Mouse (Mus musculus) intestine, embryonic 15.5 days (tissue): ENCODE results near the gene Pard6a. TPM values are rescaled to one million over a fixed set of nuclear protein-coding genes. Genes with fewer than 3 reads are reported as not detected.

Experiments
- ATAC-seq: fragments of 200-750 bp; cut with Nextera tagmentation; 2 replicates; pipeline ENCODE4 v1.8.0; 2017; ENCODE audit warnings: moderate TSS enrichment, moderate library complexity
- H3K27ac ChIP-seq: fragments of 300-500 bp; sonication (generic); 2 replicates; pipeline ENCODE4 v1.5.1; 2015; ENCODE audit warnings: mild to moderate bottlenecking, inconsistent platforms
- H3K27me3 ChIP-seq: fragments of 300-500 bp; sonication (generic); replicated peaks from 2 replicates; pipeline ENCODE4 v1.6.1; 2015; ENCODE audit warnings: inconsistent platforms
- H3K36me3 ChIP-seq: fragments of 300-500 bp; sonication (generic); 2 replicates; pipeline ENCODE4 v1.6.1; 2015; ENCODE audit warnings: inconsistent platforms
- H3K4me1 ChIP-seq: fragments of 300-500 bp; sonication (generic); replicated peaks from 2 replicates; pipeline ENCODE4 v1.6.1; 2015; ENCODE audit warnings: inconsistent platforms
- H3K4me2 ChIP-seq: fragments of 300-500 bp; sonication (generic); replicated peaks from 2 replicates; pipeline ENCODE4 v1.6.1; 2015; ENCODE audit warnings: mild to moderate bottlenecking, inconsistent platforms
- H3K4me3 ChIP-seq: fragments of 300-500 bp; sonication (generic); replicated peaks from 2 replicates; pipeline ENCODE4 v1.5.1; 2015; ENCODE audit warnings: inconsistent platforms
- H3K9ac ChIP-seq: fragments of 300-500 bp; sonication (generic); 2 replicates; pipeline ENCODE4 v1.6.1; 2015; ENCODE audit warnings: inconsistent platforms
- H3K9me3 ChIP-seq: fragments of 300-500 bp; sonication (generic); 2 replicates; pipeline ENCODE4 v1.6.1; 2016; ENCODE audit warnings: inconsistent platforms
- WGBS: fragments of 180-500 bp; shearing (Covaris S2); methylation state at CpG from one replicate; pipeline ENCODE4 v1.1.7; 2015; 5-methylcytosine and 5-hydroxymethylcytosine counted together
- polyA plus RNA-seq: library from polyadenylated mRNA; unstranded; fragments of >200 nt; fragmentation: Nextera tagmentation; extraction: Ambion mirVana; gene quantifications from 2 replicates; pipeline ENCODE4 v1.2.1, GENCODE M21; 2015

The Pard6a gene
- polyA plus RNA-seq, 1 experiment from 2014 or later, result 13.4 TPM

- H3K27ac ChIP-seq, result no peak overlapping the region
- ATAC-seq, result no peak
Observed at GRCm38 (mm10) chr8:105690978-105691377, 10.0 kb upstream of the Pard6a start.

GRCm38 (mm10) chr8:105692449-105693182, 8.3 kb upstream of the Pard6a start:
- H3K4me3 ChIP-seq, result no peak overlapping the region
- H3K4me2 ChIP-seq, result no peak overlapping the region
- peaks cover 16% of the 10 kb centered on the region for H3K4me1 ChIP-seq
- H3K9ac ChIP-seq, result no peak overlapping the region
- H3K27ac ChIP-seq, result no peak overlapping the region
- WGBS, result 90% methylated on average over 11 of the region's 11 CpGs
- H3K9me3 ChIP-seq, result no peaks in the 10 kb centered on the region
- peaks cover 5% of the 10 kb centered on the region; the same call in 1 of the 2 replicates for H3K36me3 ChIP-seq
- ATAC-seq, result no peak
- 0 out of 2 replicates have a peak, but pooled peaks cover 4% of the 10 kb centered on the region for H3K27me3 ChIP-seq

More at GRCm38 (mm10) chr8:105690978-105691377, 10.0 kb upstream of the Pard6a start:
- H3K9me3 ChIP-seq, result no peaks in the 10 kb centered on the region
- H3K36me3 ChIP-seq, result no peaks in the 10 kb centered on the region
- H3K27me3 ChIP-seq, result 0 out of 2 replicates have a peak, but pooled peaks cover 4% of the 10 kb centered on the region
- no peak overlapping the region for H3K9ac ChIP-seq
- peaks cover 18% of the 10 kb centered on the region for H3K4me1 ChIP-seq
- 67% methylated on average over 14 of the region's 14 CpGs for WGBS
- H3K4me2 ChIP-seq, result no peak overlapping the region
- H3K4me3 ChIP-seq, result no peak overlapping the region

GRCm38 (mm10) chr8:105693648-105694047, 7.3 kb upstream of the Pard6a start:
- Histone ChIP-seq H3K27me3 (0 out of 2 replicates have a peak, but pooled peaks cover 4% of the 10 kb centered on the region), H3K36me3 (peaks cover 5% of the 10 kb centered on the region; the same call in 1 of the 2 replicates), H3K4me2 (peak overlapping the region; percentile 98), H3K27ac (no peak overlapping the region), H3K9me3 (no peaks in the 10 kb centered on the region), H3K9ac (peak overlapping the region; percentile 54), H3K4me3 (peak overlapping the region; percentile 45), H3K4me1 (peaks cover 13% of the 10 kb centered on the region)
- 4% methylated on average over 30 of the region's 30 CpGs for WGBS
- ATAC-seq, result peak; percentile 70

GRCm38 (mm10) chr8:105694051-105694799, 6.7 kb upstream of the Pard6a start:
- peak overlapping the region; percentile 45 for H3K4me3 ChIP-seq
- no peaks in the 10 kb centered on the region for H3K9me3 ChIP-seq
- H3K36me3 ChIP-seq, result peaks cover 5% of the 10 kb centered on the region; the same call in 1 of the 2 replicates
- H3K27me3 ChIP-seq, result 0 out of 2 replicates have a peak, but pooled peaks cover 4% of the 10 kb centered on the region
- WGBS, result 12% methylated on average over 28 of the region's 40 CpGs
- H3K4me2 ChIP-seq, result peak overlapping the region; percentile 98
- H3K4me1 ChIP-seq, result peaks cover 12% of the 10 kb centered on the region
- peak overlapping the region; percentile 54 for H3K9ac ChIP-seq
- peak; percentile 42 for ATAC-seq
- H3K27ac ChIP-seq, result no peak overlapping the region

GRCm38 (mm10) chr8:105695080-105695780, 5.7 kb upstream of the Pard6a start:
- WGBS, result 81% methylated on average over 30 of the region's 30 CpGs
- Histone ChIP-seq H3K4me1 (peaks cover 18% of the 10 kb centered on the region), H3K36me3 (peaks cover 5% of the 10 kb centered on the region; the same call in 1 of the 2 replicates), H3K27me3 (0 out of 2 replicates have a peak, but pooled peaks cover 4% of the 10 kb centered on the region), H3K27ac (no peak overlapping the region), H3K9ac (no peak overlapping the region), H3K4me2 (no peak overlapping the region), H3K4me3 (no peak overlapping the region), H3K9me3 (no peaks in the 10 kb centered on the region)
- ATAC-seq, result no peak

GRCm38 (mm10) chr8:105697196-105697780, 3.7 kb upstream of the Pard6a start:
- no peak for ATAC-seq
- Histone ChIP-seq H3K27ac (no peak overlapping the region), H3K9me3 (no peaks in the 10 kb centered on the region), H3K36me3 (peaks cover 5% of the 10 kb centered on the region; the same call in 1 of the 2 replicates), H3K9ac (no peak overlapping the region), H3K4me1 (peaks cover 26% of the 10 kb centered on the region), H3K4me2 (no peak overlapping the region), H3K27me3 (0 out of 2 replicates have a peak, but pooled peaks cover 4% of the 10 kb centered on the region), H3K4me3 (no peak overlapping the region)
- WGBS, result 92% methylated on average over 17 of the region's 17 CpGs

GRCm38 (mm10) chr8:105698734-105699133, 2.2 kb upstream of the Pard6a start:
- Histone ChIP-seq H3K4me2 (no peak overlapping the region), H3K27ac (no peak overlapping the region), H3K9me3 (no peaks in the 10 kb centered on the region), H3K4me3 (no peak overlapping the region), H3K36me3 (peaks cover 9% of the 10 kb centered on the region; the same call in 1 of the 2 replicates), H3K4me1 (peaks cover 23% of the 10 kb centered on the region), H3K27me3 (0 out of 2 replicates have a peak, but pooled peaks cover 4% of the 10 kb centered on the region), H3K9ac (no peak overlapping the region)
- ATAC-seq, result no peak
- 98% methylated on average over 5 of the region's 5 CpGs for WGBS

GRCm38 (mm10) chr8:105699488-105700215, 1.3 kb upstream of the Pard6a start:
- H3K9ac ChIP-seq, result peak overlapping the region; percentile 48; the same call in 1 of the 2 replicates
- H3K4me2 ChIP-seq, result peak overlapping the region; percentile 93
- no peak overlapping the region for H3K27ac ChIP-seq
- peak overlapping the region; percentile 64 for H3K4me3 ChIP-seq
- WGBS, result 91% methylated on average over 11 of the region's 11 CpGs
- H3K27me3 ChIP-seq, result 0 out of 2 replicates have a peak, but pooled peaks cover 2% of the 10 kb centered on the region
- H3K36me3 ChIP-seq, result peaks cover 15% of the 10 kb centered on the region; the same call in 1 of the 2 replicates
- H3K9me3 ChIP-seq, result no peaks in the 10 kb centered on the region
- H3K4me1 ChIP-seq, result peaks cover 14% of the 10 kb centered on the region
- no peak for ATAC-seq

- WGBS, result under 1% methylated on average over 21 of the region's 21 CpGs
- Histone ChIP-seq H3K4me3 (peak overlapping the region; percentile 64), H3K27me3 (no peaks in the 10 kb centered on the region), H3K9me3 (no peaks in the 10 kb centered on the region), H3K36me3 (peaks cover 15% of the 10 kb centered on the region; the same call in 1 of the 2 replicates), H3K4me2 (peak overlapping the region; percentile 93), H3K9ac (peak overlapping the region; percentile 48), H3K27ac (peak overlapping the region; percentile 93; the same call in 1 of the 2 replicates), H3K4me1 (peaks cover 14% of the 10 kb centered on the region)
- peak; percentile 68 for ATAC-seq
Observed at GRCm38 (mm10) chr8:105700566-105700965, 382 bp upstream of the Pard6a start.

- H3K4me2 ChIP-seq, result peak overlapping the region; percentile 93
- 43% methylated on average over 18 of the region's 18 CpGs for WGBS
- H3K9ac ChIP-seq, result peak overlapping the region; percentile 46
- H3K27ac ChIP-seq, result peak overlapping the region; percentile 18; the same call in 1 of the 2 replicates
- peak; percentile 7; the same call in 1 of the 2 replicates for ATAC-seq
- no peaks in the 10 kb centered on the region for H3K27me3 ChIP-seq
- no peaks in the 10 kb centered on the region for H3K9me3 ChIP-seq
- H3K4me1 ChIP-seq, result peaks cover 15% of the 10 kb centered on the region
- peaks cover 15% of the 10 kb centered on the region; the same call in 1 of the 2 replicates for H3K36me3 ChIP-seq
- H3K4me3 ChIP-seq, result peak overlapping the region; percentile 64
Observed at GRCm38 (mm10) chr8:105702001-105702401, 1.1 kb downstream of the Pard6a start.
